Mouse (Mus musculus) erythroblast, adult 5-6 weeks (primary cell): ENCODE measurements around the gene Slc26a9. TPM values are rescaled to one million over a fixed set of nuclear protein-coding genes. Genes with fewer than 3 reads are reported as not detected.

Experiments used
- ATAC-seq: replicated peaks from 2 replicates; pipeline ENCODE4 v1.8.0; 2016; ENCODE audit warnings: moderate number of reproducible peaks, mild to moderate bottlenecking, moderate TSS enrichment, inconsistent platforms; ENCODE audit not compliant: poor library complexity, low FRiP score, severe bottlenecking
- total RNA-seq, 2 experiments: library from RNA; stranded (forward) in 1 of 2; stranded (reverse) in 1 of 2; fragments of 150-400 nt in 1 of 2; fragments of 200-764, 138-1000 nt in 1 of 2; gene quantifications; 2 replicates each; pipeline versions ENCODE4 v1.2.3 to v1.2.4; 2015 to 2017; ENCODE audit warnings: low replicate concordance in 2 of 2

The Slc26a9 gene
- total RNA-seq (2015; ENCODE audit: low replicate concordance) (not detected in 2 replicates), total RNA-seq (2017; ENCODE audit: low replicate concordance) (not detected in 2 replicates)

DNA sequence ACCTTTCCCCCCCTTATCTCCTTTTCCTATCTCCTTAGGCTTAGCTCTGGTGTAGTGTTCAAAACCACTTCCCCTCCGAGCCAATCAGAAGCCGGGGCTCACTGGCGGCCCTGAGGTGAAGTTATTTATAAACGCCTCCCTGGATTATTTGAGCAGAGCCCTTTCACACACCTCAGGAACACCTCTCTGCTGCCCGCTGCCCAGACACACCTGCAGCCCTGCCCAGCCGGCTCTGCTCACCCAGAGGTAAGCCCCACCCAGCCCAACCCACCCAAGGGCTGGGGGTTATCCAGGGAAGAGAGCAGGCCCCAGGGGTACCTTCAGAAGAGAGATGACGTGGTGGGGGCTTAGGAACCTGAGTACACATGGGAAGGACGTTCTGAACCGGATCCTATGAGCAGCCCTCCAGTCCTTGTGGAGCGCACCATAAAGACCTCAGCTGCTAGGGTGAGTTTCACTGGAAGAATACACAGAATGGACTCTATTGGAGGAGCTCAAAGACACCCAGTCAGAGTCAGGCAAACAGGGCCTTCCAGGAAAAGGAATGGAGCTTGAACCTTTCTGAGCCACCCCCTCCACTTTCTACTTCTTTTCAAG lies at the start of gene Slc26a9:
Gene Slc26a9 (plus strand): TSS at position 155 of the 597 bp plus-strand sequence.
- no peak for ATAC-seq

DNA sequence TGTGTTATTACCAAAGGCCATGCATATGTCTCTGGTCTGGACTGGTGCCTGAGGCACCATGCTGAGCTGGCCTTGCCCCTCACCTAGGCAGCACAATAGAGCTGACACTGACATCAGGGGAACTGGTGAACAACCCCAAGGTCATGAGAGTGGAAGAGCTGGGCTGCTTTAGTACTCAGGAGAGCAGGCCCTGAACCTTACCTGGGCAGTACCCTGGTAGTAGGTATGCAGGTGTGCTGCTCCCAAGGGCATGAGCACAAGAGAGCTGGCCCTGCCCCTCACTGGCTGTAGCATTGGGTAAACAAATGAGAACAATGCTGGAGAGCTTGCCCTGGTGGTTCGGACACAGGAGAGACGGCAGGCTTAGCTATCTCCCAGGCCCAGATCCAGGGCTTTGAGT lies 48.5 kb upstream of the Slc26a9 start:
- ATAC-seq: no peak

DNA sequence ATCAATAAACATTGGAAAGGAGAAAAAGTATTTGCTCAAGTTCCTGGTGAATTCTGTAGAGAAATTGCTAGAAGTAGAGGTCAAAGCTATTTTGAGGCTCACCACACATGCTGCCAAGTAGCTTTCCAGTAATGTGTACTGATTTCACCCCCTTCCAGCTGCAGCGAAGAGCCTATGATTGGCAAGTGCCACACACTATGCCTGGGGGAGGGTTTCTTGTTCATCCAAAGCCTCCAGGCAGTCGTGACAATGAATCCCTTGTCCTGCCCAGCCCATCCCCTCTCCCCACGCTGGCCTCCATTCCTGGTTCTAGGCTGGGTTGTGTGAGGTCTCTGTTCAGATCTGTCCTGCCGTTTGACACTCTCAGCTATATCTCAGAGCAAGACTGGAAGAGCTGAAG lies 47.5 kb upstream of the Slc26a9 start:
- ATAC-seq: no peak

DNA sequence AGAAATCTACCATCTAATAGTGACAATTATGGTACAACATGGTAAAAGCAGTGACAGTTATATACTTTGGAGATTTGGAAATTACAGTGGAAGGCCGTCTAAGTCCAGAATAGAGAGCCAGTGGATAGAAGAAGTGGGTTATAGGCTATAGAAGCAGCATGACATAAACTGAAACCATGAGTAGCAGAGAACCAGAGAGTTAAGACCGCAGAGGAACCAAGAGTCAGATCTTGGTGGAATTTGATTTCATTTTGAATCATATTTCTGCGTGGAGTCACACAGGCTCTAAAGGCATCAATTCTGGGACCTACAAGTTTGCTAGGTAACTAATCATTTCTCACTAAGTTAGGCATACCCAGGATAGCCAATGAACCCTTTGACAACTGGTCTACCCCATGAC lies 45.1 kb upstream of the Slc26a9 start:
- ATAC-seq: no peak

GRCm38 (mm10) chr1:131699642-131700041 lies 44.2 kb upstream of the Slc26a9 start:
- ATAC-seq: no peak

DNA sequence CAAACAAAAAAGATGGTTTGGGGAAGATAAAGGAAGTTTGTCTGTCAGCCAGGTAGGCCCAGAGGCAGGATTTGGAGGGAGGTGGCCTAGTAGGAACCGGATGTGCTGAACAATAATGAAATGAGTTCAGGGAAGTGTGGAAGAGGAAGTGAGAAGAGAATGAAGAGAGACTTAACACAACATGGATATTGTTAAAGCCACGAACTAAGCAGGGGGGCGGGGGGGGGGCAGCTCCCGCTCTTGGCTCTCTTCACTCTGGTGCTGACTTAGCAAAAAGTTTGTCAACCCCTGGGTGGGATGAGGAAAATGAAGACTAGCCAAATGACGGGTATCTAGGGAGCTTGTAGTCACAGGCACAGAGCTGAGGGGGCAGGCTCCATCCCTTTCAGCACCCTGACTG lies 43.4 kb upstream of the Slc26a9 start:
- no peak for ATAC-seq

DNA sequence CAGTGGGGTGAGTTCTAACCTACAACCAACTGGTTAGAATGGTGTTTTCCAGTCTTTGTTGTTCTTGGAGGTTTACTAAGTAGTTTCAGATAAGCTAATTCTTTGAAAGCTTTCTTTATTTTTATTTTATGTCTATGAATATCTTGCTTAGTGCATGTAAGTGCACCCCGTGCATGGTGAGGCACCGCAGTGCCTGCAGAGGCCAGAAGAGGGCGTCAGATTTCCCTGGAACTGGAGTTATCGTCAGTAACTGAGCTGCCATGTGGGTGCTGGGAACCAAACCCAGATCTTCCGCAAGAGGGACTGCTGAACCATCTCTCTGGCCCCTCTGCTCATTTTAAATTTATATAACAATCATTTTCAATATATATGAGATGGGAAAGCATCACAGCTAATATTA lies 42.4 kb upstream of the Slc26a9 start:
- no peak for ATAC-seq

DNA sequence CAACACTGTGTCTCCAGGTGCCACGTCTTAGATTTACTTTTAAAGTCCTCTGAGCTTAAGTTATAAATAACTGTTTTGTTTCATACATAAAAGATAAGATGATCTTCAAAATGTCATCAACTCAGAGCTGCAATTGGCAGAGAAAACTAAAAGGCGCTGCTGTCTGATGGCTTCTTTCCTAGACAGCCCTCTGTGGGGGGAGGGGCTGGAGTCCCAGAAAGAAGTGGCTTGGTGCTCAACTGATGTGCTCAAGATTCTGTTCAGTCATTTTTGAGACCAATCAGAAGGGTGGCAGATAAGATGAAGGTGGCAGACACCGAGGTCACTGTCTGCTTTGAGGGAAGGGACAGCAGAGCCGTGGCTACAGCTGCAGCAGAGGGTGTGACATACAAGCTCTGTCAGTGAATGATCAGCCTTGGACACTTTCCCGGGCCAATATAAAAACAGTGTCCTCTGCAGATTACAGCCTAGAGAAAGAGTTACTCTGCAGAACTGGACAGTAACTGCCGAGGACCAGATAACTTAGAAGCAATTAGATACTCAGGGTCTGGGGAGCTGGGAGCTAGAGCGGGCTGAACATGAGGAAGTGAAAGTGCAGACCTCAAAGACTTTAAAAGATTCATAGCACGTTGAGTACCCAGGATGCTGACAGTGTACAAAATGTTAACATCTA lies 41.6 kb upstream of the Slc26a9 start:
- ATAC-seq: no peak

- no peak for ATAC-seq
Measured at GRCm38 (mm10) chr1:131703482-131703881, 40.3 kb upstream of the Slc26a9 start.

- ATAC-seq: peak; percentile 71; the same call in 1 of the 2 replicates
Measured at GRCm38 (mm10) chr1:131708338-131708737, 35.5 kb upstream of the Slc26a9 start.

- no peak for ATAC-seq
Measured at GRCm38 (mm10) chr1:131711518-131711917, 32.3 kb upstream of the Slc26a9 start.

- peak; percentile 61; the same call in 1 of the 2 replicates for ATAC-seq
Measured at GRCm38 (mm10) chr1:131712386-131712785, 31.4 kb upstream of the Slc26a9 start.

DNA sequence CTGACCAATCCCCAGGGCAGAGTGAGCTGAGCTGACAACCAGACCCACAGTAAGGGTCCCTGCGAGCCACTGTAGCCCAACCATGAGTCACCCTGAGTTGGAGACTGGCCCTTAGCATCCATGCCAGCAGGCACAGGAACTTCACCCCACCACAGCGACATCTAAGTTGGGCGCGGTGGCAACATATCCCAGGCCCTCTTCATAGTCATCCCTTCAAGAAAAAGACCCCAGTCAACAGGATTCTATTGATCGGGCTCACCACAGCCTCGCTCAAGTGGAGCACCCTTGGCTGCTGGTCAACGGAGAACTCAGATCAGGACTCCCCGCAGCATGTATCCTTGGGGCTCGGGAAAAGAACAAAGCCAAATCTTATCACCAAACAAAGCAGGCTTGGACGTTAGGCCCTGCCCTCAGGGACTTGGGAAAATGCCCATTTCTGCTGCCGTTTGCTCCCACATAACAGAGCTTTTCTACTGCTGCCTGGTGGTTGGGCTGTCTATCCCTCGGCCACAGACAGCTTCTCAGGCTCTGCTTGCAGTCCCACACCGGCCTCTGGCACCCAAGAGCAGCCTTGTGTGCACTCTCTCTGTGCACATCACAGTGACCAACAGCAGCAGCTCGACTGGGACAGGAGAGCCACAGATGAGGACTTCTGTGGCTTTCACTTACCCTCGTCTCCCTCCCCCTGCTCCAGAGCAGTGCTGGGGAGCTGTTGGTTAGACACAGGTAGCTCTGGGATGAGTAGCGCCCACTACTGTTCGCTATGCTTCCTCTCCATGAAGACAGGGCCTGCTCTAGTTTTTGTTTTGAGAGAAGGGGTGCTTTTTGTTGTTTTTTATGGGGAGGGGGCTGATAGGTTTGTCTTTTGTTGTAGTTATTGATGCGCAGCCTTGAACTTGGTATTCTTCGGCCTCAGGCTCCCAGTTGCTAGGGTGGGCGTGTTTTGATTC lies 29.2 kb upstream of the Slc26a9 start:
- ATAC-seq: no peak

DNA sequence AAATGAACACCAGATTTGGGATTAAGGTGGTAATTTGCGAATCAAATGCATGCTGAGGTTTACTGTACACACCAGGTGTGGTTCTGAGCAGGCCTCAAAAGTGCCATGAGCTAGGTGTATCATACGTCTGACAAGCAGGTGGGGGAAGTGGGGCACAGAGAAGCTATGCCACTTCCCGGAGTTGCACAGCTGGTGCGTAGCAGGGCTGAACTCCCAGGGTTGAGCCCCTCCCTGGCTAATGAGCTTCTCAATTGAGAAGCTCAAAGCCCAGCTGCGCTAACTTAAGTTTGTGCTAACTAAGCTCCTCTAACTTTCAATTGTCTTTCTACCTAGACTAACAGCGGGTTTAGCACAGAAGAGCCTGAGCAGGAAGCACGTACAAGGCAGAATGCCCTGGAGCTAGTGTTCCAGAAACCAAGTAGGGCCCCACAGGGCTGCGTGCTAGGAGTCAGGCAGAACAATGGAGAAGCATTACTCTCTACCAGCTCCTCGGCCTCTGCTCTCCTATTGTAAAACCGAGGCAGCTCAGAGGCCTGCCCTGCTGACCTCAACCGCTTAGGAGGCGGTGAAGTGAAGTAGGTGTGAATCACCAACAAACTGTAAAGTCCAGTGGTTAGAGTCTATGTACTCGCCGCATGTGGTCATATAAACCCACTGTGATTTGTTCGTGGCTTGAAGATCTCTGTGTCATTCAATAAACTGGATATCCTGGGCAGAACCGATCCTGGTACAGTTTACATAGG lies 24.7 kb upstream of the Slc26a9 start:
- no peak for ATAC-seq

- ATAC-seq: no peak
Measured at GRCm38 (mm10) chr1:131721989-131722388, 21.8 kb upstream of the Slc26a9 start.

DNA sequence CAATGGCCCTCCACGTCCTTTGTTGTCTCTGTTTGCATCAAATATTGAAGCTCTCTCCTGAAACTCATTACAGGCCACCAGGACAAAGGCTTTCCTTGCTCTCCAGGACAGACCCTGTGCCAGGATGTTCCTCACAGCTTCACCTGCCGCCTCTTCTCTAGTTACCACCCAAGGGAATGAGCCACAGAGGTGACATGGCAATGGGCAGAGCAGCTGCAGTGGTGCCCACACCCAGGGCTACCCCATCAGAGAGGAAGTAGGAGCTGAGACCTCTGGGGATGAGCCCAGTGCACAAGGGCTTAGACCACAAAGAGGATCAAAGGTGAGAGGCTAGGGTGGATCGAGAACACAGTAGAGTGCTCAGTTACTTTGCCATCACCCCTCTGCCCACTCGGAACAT lies 20.3 kb upstream of the Slc26a9 start:
- no peak for ATAC-seq

DNA sequence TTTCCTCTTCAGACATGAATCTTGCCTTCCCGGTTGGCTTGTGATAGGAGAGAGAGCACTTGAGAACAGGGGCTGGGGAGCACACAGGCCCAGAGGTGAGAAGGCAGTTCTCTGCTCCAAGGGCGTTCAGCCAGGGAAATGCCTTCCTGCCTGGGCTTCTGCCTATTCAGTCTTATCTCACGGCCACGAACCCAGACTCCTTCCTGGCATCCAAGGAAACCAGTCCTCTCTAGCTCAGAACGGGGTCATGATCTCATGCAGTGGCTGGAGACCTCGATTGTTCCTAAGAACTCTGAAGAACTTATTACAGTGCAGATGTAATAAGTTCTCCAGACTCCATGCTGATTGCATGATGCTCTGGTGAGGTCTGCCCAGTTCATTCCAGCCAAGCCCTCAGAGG lies 17.2 kb upstream of the Slc26a9 start:
- ATAC-seq: no peak

GRCm38 (mm10) chr1:131730639-131731437 lies 13.0 kb upstream of the Slc26a9 start:
- no peak for ATAC-seq
